Mouse (Mus musculus): ENCODE measurements around the gene Rgs16. TPM values are rescaled to one million over a fixed set of nuclear protein-coding genes. Genes with fewer than 3 reads are reported as not detected.
A peak's percentile ranks its signal among the peaks of the same experiment; 100 is the strongest.

The Rgs16 gene
- total RNA-seq (2022), result 10 to 100 TPM in 1 of 4 experiments, 1 to 10 TPM in 3; 2.5 to 18.0 (median 4.7) TPM

GRCm38 (mm10) chr1:153740145-153740544, at the start of gene Rgs16:
Gene Rgs16 (plus strand): TSS chr1:153740349.
- DNase-seq, result peak; percentile 79

GRCm38 (mm10) chr1:153692526-153692925, 47.6 kb upstream of the Rgs16 start:
- no peak for DNase-seq

- DNase-seq, result no peak
These were observed 45.6 kb upstream of the Rgs16 start for GRCm38 (mm10) chr1:153694372-153695120.

- DNase-seq, result no peak
These were observed 44.8 kb upstream of the Rgs16 start for GRCm38 (mm10) chr1:153695398-153695797.

DNA sequence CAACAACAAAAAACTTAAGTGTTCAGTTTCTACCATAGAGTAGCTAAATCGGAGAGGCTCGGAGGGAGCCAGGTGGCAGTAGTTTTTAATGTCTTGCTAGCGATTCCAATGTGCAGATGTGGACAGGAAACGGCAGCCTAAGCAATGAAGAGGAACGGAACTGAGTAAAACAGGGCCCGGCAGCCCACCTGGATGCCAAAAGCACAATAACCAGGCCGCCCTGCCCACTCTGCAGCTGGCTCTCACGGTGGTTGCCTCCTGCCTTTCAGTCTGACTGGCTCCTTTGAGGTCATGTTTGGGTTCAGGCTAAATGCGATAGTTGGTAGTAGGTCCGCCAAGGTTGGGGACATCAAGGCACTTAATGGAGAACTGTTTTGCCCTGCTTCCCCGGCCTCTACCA, 44.1 kb upstream of the Rgs16 start:
- DNase-seq, result no peak

DNA sequence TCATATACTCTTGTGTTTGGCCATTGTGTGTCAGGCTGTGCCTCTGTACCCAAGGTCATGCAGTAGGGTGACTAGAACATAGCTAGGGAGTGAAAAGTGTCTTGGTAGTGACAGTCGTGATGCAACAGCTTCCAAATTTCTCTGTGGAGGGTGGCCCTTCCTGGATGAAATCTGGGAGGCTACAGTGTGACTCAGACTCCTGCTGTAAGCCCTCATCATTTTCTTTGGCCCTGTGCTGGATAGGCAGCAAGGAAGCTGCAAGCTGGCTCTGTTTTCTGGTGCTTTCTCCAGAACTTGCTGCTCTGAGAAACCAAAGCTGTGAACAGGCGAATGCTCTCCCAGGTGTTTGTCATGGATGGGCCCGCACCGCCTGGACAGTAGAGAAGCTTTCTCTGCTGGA, 43.6 kb upstream of the Rgs16 start:
- no peak for DNase-seq

GRCm38 (mm10) chr1:153697581-153698251, 42.4 kb upstream of the Rgs16 start:
- DNase-seq, result no peak

DNA sequence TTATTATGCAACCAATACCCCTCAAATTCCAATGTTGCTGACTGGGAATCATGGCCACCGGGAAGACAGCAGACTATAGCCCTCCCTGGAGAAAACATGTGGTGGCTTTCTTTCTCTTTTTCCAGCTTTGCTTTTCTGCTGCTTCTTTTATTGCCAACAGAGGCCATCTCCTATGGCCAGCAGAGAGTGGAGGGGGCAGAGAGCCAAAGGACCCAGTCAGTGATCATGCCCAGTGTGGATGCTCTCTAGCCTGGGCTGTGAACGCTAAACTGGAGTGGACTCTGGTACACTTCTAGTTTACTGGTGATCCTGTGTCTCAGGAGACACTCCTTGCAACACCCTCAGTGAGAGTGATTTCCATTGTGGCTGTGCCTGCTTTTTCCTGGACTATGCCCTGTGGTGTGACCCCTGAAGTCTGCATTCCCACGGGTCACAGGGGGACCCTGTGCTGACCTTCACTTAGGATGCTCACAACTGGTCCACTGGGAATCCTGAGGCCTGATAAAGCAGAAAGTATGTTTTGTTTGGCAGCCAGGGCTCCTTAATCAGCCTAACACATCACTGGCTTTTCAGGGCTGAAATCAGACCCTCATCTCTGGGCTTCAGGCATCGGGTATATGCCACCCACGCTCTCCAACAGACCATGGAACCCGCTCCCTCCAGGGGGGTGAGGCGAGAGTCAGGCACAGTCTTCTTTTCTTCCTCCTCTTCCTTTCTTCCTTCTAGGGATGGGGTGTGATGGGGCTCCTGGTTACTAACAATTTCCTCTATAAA, 41.7 kb upstream of the Rgs16 start:
- DNase-seq, result no peak

DNA sequence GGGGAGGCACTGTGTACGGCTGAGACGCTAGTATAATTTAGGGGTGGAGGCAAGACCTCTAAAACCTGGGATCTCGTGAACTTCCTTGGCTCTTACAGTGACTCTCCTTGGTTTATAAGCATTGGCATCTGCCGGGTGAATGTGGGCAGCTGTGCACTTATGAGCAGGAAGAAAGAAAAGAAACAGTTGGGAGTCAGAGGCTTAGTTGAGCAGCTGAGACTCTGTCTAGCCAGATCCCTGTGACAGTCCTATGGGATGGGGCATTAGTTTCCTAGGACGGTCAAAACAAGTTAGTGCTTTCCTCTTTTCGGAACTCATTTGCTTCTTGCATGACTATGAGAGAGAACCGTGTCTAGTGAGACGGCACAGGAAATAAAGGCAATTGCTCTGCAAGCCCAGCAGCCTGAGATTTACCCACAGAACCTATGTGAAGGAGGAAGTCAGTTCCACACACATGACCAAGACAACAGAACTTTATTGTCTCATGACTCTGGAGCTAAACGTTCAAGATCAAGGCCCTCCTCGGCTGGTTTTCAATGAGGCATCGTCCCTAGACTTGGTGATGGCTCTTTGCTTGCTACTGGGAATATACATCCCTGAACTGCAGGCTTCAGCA, 39.6 kb upstream of the Rgs16 start:
- no peak for DNase-seq

- no peak for DNase-seq
These were observed 38.7 kb upstream of the Rgs16 start for GRCm38 (mm10) chr1:153701461-153701860.

DNA sequence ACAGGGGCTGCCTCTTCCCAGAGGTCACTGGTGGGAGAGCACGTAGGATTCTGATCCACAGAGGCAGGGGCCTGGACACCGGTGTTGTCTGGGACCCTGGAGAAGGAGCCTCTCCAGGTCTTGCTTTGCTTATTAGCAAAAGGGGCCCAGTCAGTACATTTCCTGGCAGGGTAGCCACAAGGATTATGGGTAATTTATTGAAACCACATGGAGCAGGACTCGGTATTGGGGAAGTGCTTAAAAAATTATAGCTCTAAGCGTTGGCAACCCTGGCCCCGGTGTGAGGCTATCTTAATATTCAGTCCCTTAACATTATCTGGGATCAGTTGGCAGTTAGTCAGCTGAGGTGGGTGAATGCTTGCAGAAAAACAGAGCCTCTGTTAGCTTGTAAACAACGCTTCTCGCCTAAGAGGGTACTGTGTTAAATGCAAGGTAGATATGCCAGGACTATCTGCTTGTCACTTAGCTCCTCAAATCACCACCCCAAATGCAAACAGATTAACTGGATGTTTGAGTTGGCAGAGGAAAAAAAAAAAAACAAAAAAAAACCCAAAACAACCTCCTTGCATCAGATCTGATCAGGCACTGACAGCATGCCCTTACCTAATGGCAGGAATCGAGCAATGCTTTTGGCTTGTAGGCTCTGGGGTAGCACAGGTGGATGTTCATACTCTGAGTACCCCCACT, 37.8 kb upstream of the Rgs16 start:
- no peak for DNase-seq

DNA sequence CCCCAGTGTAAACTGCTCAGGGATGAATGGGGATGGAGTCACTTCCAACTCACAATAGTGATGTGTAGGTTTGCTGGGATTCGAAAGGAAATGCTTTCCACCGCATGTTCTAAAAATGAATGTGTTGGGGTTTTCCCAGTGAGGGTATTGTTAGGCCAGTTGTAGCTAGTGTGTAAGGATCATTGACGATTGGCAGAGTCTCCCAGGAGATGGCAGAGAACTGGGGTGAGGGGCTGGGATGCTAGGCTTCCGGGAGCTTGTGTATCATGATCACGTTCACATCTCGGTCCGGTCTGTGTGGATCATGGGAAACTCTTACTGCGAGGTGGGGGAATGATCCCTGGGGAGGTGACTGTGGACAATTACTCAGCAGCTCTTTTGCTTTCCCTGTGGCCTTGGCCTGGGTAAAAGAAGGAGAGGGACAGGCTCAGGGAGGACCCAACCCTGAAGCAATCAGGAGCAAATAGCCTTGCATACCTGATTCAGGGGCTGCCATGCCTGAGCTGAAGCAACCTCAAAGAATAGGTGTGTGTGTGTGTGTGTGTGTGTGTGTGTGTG, 37.2 kb upstream of the Rgs16 start:
- peak; percentile 46 for DNase-seq

GRCm38 (mm10) chr1:153703445-153703991, 36.6 kb upstream of the Rgs16 start:
- DNase-seq, result no peak

- DNase-seq, result no peak
These were observed 36.0 kb upstream of the Rgs16 start for GRCm38 (mm10) chr1:153704174-153704573.

DNA sequence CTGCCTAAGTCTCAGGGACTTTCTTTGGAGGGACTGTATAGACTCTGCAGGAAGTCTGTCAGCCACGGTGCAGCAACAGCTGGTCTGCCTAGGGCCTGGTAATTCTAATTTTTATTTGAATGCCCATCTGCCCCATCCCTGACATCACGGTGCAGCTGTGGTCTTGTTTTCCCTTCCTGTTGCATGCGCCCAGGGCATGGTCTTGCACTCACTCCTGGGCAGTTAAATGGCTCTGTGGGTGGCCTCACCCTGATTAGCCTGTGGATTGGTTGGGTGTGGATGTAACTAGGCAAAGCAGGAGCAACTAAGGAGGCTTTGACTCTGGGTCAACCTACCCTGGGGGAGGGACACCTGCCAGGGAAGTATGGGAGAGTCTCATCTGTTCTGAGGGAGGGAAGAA, 35.2 kb upstream of the Rgs16 start:
- DNase-seq, result no peak

- no peak for DNase-seq
These were observed 31.5 kb upstream of the Rgs16 start for GRCm38 (mm10) chr1:153708626-153709025.

DNA sequence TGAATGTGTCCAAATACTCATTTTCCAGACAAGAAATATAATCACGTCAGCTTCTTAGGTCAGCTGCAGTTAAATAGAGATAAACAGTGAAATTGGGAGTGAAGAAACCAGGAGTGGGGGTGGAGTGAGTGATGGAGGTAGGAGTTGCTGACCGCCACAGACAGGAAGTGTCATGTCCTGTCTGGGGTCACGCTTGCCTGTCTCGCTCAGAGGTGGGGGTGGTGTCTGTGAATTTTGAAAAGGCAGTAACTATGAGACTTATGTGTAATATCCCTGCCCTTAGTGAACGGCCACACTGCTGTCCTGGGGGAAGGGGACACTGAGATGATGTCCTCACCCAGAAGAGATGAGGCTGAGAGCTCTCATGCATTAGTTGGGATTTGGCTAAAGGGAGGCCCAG, 30.7 kb upstream of the Rgs16 start:
- DNase-seq, result no peak

DNA sequence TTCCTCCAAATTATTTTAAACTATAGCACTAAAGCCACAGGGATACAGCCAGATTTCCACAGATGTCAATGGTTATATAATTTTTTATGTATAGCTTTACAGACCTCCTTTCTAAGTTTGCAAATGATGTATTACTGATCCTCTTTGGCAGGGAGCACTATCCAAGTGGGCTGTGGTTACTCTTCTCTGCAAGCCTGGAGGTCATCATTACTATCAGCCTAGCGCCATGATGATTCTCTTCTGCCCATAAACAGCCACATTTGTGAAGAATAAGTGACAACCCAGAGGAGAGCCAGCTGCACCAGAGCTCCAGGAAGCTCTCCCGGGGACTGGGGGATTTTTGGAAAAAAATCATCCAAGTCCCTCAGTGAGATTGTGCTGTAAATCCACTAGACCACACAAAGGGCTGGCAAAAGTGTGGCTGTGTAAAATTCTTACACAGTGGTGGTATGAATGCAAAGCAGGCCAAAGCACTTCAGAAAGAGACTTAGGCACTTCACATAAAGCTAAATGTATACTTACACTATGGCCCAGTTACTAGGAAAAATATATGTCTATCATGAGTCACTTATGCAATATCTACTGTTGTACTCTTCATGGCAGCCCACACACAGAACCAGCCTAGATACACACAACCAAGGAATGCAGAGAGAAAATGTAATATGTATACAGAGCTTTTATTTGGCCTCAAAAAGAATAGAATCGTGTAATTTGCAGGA, 28.4 kb upstream of the Rgs16 start:
- DNase-seq, result no peak

DNA sequence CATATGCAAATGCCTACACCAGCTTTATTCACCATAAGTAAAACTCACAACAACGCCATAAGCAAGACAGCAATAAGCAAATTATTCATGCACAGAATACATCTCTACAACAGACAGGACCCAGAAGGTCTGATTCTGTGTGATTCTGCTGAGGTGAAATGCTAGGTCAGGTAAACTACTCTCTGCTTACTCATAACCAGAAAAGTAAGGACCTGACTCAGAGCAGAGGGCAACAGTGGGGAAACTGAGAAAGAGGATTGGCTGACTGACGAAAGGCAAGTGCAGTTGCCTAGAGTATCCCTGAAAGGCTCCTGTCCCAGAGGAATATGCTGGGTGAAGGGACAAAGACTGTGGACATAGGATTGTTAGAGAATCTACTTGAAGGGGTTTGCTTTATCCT, 27.5 kb upstream of the Rgs16 start:
- DNase-seq, result no peak

DNA sequence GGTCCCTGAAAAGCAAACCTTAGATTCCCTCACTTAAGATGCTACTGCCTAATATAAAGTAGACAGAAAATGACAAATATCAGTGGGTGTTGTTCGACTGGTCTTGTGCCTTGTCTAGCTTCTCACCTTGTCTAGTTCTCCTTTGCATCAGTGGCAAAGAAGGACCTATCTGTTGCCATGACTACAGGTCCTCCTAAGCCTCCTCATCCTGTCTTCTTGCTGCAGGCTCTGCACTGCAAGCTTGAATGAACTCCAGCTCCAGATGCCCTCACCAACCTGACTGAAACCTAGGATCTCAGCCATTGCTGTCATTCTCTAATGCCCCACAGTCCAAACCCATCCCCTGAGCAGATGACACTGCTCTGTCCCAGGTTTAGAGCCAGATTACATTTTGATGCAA, 22.2 kb upstream of the Rgs16 start:
- no peak for DNase-seq

GRCm38 (mm10) chr1:153720935-153721334, 19.2 kb upstream of the Rgs16 start:
- DNase-seq, result no peak

Measured in adrenal gland, adult 8-10 months (tissue).